Mouse (Mus musculus) spleen, adult 2 months (tissue): ENCODE measurements around the gene Pla2g10. TPM values are rescaled to one million over a fixed set of nuclear protein-coding genes. Genes with fewer than 3 reads are reported as not detected.

ENCODE experiments used
- DNase-seq, 2 experiments: peaks; one replicate each; pipeline versions ENCODE4 v3.0.0 to v3.0.0-alpha.2; 2012 to 2021; ENCODE audit warnings: low spot score in 2 of 2, low read depth in 1 of 2
- H3K27ac ChIP-seq: fragments of 200-500 bp; 2 replicates; pipeline ENCODE4 v1.5.1; 2012; ENCODE audit warnings: low read length, inconsistent platforms; ENCODE audit not compliant: insufficient read depth
- H3K27me3 ChIP-seq: fragments of 200-500 bp; 2 replicates; pipeline ENCODE4 v1.6.1; 2012; ENCODE audit warnings: mild to moderate bottlenecking, moderate library complexity, low read length, inconsistent platforms; ENCODE audit not compliant: control insufficient read depth, insufficient read depth
- H3K36me3 ChIP-seq: fragments of 200-500 bp; 2 replicates; pipeline ENCODE4 v1.6.1; 2012; ENCODE audit warnings: mild to moderate bottlenecking, low read length, inconsistent platforms; ENCODE audit not compliant: control insufficient read depth, insufficient read depth
- H3K4me1 ChIP-seq: fragments of 200-500 bp; 2 replicates; pipeline ENCODE4 v1.6.1; 2011; ENCODE audit warnings: inconsistent platforms; ENCODE audit not compliant: control insufficient read depth, insufficient read depth, insufficient read length
- H3K4me3 ChIP-seq: fragments of 200-500 bp; 2 replicates; pipeline ENCODE4 v1.5.1; 2011; ENCODE audit warnings: mild to moderate bottlenecking, inconsistent platforms; ENCODE audit not compliant: insufficient read depth, insufficient read length; ENCODE audit errors: extremely low read depth
- CTCF ChIP-seq: fragments of 200-500 bp; IDR thresholded peaks from 2 replicates; pipeline ENCODE4 v1.5.1; 2011; ENCODE audit warnings: mild to moderate bottlenecking, inconsistent platforms; ENCODE audit not compliant: insufficient read depth, insufficient read length, insufficient replicate concordance; ENCODE audit errors: extremely low read depth
- POLR2A ChIP-seq: fragments of 200-500 bp; IDR thresholded peaks from 2 replicates; pipeline ENCODE4 v1.6.1; 2011; ENCODE audit warnings: low read depth, low read length, inconsistent platforms
- WGBS: fragments of 180-500 bp; shearing (Covaris S2); methylation state at CpG from one replicate; pipeline ENCODE4 v1.1.7; 2018; 5-methylcytosine and 5-hydroxymethylcytosine counted together
- polyA plus RNA-seq: library from polyadenylated mRNA; depleted of rRNA; stranded (reverse); fragments of >200 nt; gene quantifications from 2 replicates; pipeline ENCODE4 v1.2.3, GENCODE M21; 2012; rRNA removed

The Pla2g10 gene
- polyA plus RNA-seq, 1 experiment: 0.12 TPM

DNA sequence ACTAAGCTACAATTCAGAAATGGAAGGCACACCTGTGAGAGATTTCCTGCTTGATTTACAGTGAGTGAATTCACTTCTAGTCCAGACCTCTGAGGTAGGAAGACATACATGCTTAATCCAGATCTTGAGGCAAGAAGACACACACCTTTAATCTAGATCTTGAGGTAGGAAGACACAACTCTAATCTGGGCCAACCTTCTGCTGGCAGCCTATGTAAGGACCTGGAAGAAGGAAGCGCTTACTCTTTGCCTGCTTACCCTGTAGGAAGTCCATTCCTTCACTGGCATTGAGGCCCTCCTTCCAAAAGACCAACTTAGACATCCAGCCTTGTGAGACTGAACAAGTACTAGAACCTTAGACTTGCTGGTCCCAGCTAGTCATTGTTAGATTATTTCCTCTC, 61.5 kb downstream of the Pla2g10 start:
- Histone ChIP-seq H3K27ac (no peak overlapping the region), H3K4me3 (no peak overlapping the region), H3K36me3 (peaks cover 3% of the 10 kb centered on the region; the same call in 1 of the 2 replicates), H3K27me3 (no peaks in the 10 kb centered on the region), H3K4me1 (peaks cover 6% of the 10 kb centered on the region; the same call in 1 of the 2 replicates)
- DNase-seq: no peak
- WGBS: 97% methylated on average over 1 of the region's 1 CpGs
- TF ChIP-seq CTCF: no peak

DNA sequence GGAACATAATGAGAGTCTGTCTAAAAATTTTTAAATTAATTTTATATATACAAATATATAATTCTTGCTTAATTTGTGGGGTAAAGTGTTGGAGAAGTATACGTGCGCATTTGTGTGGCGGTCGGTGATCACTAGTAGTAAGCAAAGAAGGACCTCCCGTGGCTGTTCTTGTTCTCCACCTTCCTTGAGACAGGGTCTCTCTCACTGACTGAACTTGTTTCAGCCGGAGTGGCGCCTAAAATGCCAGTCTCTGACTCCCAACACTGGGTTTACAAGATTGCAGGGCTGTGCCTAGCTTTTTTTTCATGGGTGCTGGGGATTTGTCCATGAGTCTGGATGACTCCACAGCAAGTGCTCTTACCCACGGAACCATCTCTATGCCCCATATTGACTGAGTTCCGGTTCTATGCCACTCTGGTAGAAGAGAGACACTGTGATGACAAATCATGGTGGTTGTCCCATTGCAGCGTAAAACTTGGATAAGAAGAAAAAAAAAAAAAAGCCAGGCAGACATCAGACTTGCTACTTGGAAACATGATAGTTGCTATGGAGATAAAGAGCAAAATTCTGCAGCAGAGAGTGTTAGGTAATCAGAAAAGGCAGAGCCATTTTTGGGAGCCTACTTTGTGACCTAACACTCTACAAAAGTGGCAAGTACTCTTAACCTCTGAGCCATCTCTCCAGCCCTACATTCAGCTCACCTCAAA, 62.2 kb downstream of the Pla2g10 start:
- H3K27ac ChIP-seq: no peak overlapping the region
- no peak for DNase-seq
- peaks cover 6% of the 10 kb centered on the region; the same call in 1 of the 2 replicates for H3K4me1 ChIP-seq
- peaks cover 3% of the 10 kb centered on the region; the same call in 1 of the 2 replicates for H3K36me3 ChIP-seq
- WGBS: 83% methylated on average over 10 of the region's 10 CpGs
- H3K27me3 ChIP-seq: no peaks in the 10 kb centered on the region
- TF ChIP-seq CTCF (no peak), POLR2A (no peak)
- no peak overlapping the region for H3K4me3 ChIP-seq

DNA sequence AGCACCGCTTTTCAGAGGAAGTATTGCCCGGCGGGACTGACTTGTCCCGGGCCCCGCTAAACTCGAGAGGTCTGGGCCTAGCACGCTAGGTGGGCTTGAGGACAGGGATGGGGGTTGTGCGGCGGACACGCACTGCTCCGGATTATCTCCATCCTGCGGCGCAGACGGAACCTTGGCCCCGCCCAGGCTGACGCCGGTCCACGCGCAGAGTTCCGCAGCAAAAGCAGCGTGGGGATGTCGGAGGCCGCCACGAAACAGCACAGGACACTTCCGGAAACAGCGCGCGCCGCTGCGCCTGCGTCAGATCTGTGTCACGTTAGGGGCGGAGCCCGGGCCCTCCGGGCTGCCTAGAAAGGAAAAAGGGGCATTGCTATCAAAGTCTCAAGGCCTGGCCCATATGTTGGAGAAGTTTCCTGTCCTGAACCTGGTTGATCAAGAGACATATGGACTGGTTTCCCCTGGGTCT, 62.9 kb downstream of the Pla2g10 start, which contains the start of gene Parn:
Gene Parn (minus strand): TSS at position 293 of the 466 bp plus-strand sequence.
- peak; percentile 88 to 94 for DNase-seq

More for the DNA sequence above, 62.9 kb downstream of the Pla2g10 start, which contains the start of gene Parn:
- Histone ChIP-seq H3K27me3 (no peaks in the 10 kb centered on the region), H3K36me3 (peaks cover 3% of the 10 kb centered on the region; the same call in 1 of the 2 replicates), H3K27ac (peak within 1 kb of the TSS; percentile 35), H3K4me3 (peak within 1 kb of the TSS; percentile 67), H3K4me1 (peaks cover 6% of the 10 kb centered on the region; the same call in 1 of the 2 replicates)
- under 1% methylated on average over 35 of the region's 35 CpGs for WGBS
- TF ChIP-seq CTCF (no peak), POLR2A (peak; percentile 76)

Other genes starting within 250 kb of the Pla2g10 start
- gene Parn, start 62.8 kb downstream of the Pla2g10 start, polyA plus RNA-seq: 8.8 and 9.9 TPM in 2 replicates
- 15.6 and 18.1 TPM in 2 replicates for gene Bfar, start 59.1 kb downstream of the Pla2g10 start, polyA plus RNA-seq
- gene 3110001I22Rik, start 59.1 kb downstream of the Pla2g10 start, polyA plus RNA-seq: 0.93 and 0.97 TPM in 2 replicates
- gene Rrn3, start 49.7 kb upstream of the Pla2g10 start, polyA plus RNA-seq: 5.9 and 6.0 TPM in 2 replicates
- gene Ntan1, start 87.9 kb upstream of the Pla2g10 start, polyA plus RNA-seq: 42.8 and 48.7 TPM in 2 replicates
- gene Pdxdc1, start 172.1 kb upstream of the Pla2g10 start, polyA plus RNA-seq: 29.9 and 34.7 TPM in 2 replicates
- 0.30 and 0.95 TPM in 2 replicates for gene Mpv17l, start 172.2 kb upstream of the Pla2g10 start, polyA plus RNA-seq